Mouse (Mus musculus): Measurements from ENCODE around the gene Msrb1. TPM values are rescaled to one million over a fixed set of nuclear protein-coding genes. Genes with fewer than 3 reads are reported as not detected.
A peak's percentile ranks its signal among the peaks of the same experiment; 100 is the strongest.

The Msrb1 gene
- polyA plus RNA-seq, 1 experiment from 2014 or later = 54.2 TPM

DNA sequence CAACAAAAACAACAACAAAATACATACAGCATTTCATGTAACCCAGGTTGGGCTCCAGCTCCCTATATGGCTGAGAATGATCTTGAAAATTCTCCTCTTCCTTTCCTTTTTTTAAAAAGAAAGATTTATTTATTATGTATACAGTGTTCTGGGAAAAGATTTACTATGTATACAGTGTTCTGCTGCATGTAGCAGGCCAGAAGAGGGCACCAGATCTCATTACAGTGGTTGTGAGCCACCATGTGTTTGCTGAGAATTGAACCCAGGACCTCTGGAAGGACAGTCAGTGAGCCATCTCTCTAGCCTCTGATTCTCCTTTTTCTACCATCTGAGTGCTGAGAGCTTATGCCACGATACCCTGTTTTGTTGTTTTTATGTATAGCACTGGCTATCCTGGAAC is 1.9 kb upstream of the Msrb1 start:
- no peaks in the 10 kb centered on the region for H3K9me3 ChIP-seq (ENCODE audit: control insufficient read depth, low read length)
- peaks cover 7% of the 10 kb centered on the region; the same call in 1 of the 2 replicates for H3K4me1 ChIP-seq (replicated peaks; ENCODE audit: control insufficient read depth, insufficient read depth)
- ATAC-seq (ENCODE audit: low FRiP score, low TSS enrichment) (no peak), DNase-seq (ENCODE audit: low spot score) (no peak)
- WGBS = 76% methylated on average over 1 of the region's 1 CpGs
- H3K27me3 ChIP-seq (ENCODE audit: control insufficient read depth, insufficient read depth, low read length) = no peaks in the 10 kb centered on the region
- no peaks in the 10 kb centered on the region for H3K36me3 ChIP-seq (ENCODE audit: control insufficient read depth, insufficient read depth, low read length)
- no peak overlapping the region for H3K9ac ChIP-seq (ENCODE audit: low read length)
- H3K4me3 ChIP-seq (ENCODE audit: low read depth, low read length) = no peak overlapping the region
- TF ChIP-seq CTCF (IDR thresholded peaks at IDR 0.05; ENCODE audit: low read depth) (0 out of 2 replicates have a peak, but pooled peaks have one; percentile 36), EP300 (optimal IDR thresholded peaks at IDR 0.05) (no peak)
- H3K27ac ChIP-seq (replicated peaks) = no peak overlapping the region
- no peak overlapping the region for H3K4me2 ChIP-seq (replicated peaks; ENCODE audit: low read depth)

GRCm38 (mm10) chr17:24735446-24735845 is 996 bp upstream of the Msrb1 start:
- H3K27me3 ChIP-seq (ENCODE audit: control insufficient read depth, insufficient read depth, low read length) = no peaks in the 10 kb centered on the region
- peak overlapping the region; percentile 87; the same call in 1 of the 2 replicates for H3K27ac ChIP-seq (replicated peaks)
- no peak overlapping the region for H3K9ac ChIP-seq (ENCODE audit: low read length)
- H3K4me3 ChIP-seq (ENCODE audit: low read depth, low read length) = no peak overlapping the region
- no peaks in the 10 kb centered on the region for H3K9me3 ChIP-seq (ENCODE audit: control insufficient read depth, low read length)
- no peak for DNase-seq (ENCODE audit: low spot score)
- TF ChIP-seq CTCF (IDR thresholded peaks at IDR 0.05; ENCODE audit: low read depth) = no peak
- no peak for TF ChIP-seq EP300 (optimal IDR thresholded peaks at IDR 0.05)
- H3K4me1 ChIP-seq (replicated peaks; ENCODE audit: control insufficient read depth, insufficient read depth) = peaks cover 7% of the 10 kb centered on the region; the same call in 1 of the 2 replicates
- no peak for ATAC-seq (ENCODE audit: low FRiP score, low TSS enrichment)
- no peaks in the 10 kb centered on the region for H3K36me3 ChIP-seq (ENCODE audit: control insufficient read depth, insufficient read depth, low read length)
- 83% methylated on average over 7 of the region's 7 CpGs for WGBS
- H3K4me2 ChIP-seq (replicated peaks; ENCODE audit: low read depth) = no peak overlapping the region

DNA sequence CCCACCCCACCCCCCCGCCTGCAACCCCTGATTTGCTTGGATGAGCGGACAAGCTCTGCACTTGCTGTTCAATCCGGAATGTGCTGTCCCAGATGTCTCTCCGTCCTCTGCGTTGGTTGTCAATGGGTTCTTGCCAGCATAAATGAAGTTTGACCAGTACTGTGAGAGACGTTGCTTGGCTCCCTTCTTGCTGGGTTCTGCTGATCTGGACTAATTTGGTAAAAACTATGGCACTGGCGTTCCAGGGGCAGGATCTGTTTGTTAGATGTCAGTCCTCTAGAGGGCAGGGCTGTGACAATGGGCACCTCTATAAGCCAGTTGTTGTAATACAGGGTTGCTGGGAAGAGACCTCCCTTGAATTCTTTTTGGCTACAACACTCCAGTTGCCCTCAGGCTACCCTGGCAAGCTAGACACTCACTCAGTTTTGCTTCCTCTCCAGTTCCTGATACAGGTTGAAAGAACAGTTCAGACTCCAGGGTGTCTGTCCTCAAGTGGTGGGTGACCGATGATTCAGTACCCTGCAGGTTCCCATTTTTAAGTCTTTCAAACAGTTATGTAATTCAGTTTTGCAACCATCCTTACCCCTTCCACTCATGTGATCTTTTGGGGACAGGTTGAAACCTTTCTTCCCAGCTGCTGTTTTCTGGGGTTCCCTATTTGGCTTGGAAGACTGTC is 831 bp downstream of the Msrb1 start:
- H3K27me3 ChIP-seq (ENCODE audit: control insufficient read depth, insufficient read depth, low read length) = no peaks in the 10 kb centered on the region
- H3K9ac ChIP-seq (ENCODE audit: low read length) = peak overlapping the region; percentile 79
- H3K4me1 ChIP-seq (replicated peaks; ENCODE audit: control insufficient read depth, insufficient read depth) = peaks cover 7% of the 10 kb centered on the region; the same call in 1 of the 2 replicates
- peaks cover 11% of the 10 kb centered on the region; the same call in 1 of the 2 replicates for H3K36me3 ChIP-seq (ENCODE audit: control insufficient read depth, insufficient read depth, low read length)
- no peak for DNase-seq (ENCODE audit: low spot score)
- H3K9me3 ChIP-seq (ENCODE audit: control insufficient read depth, low read length) = no peaks in the 10 kb centered on the region
- no peak for ATAC-seq (ENCODE audit: low FRiP score, low TSS enrichment)
- TF ChIP-seq EP300 (optimal IDR thresholded peaks at IDR 0.05) = no peak
- peak; percentile 50 for TF ChIP-seq CTCF (IDR thresholded peaks at IDR 0.05; ENCODE audit: low read depth)
- H3K27ac ChIP-seq (replicated peaks) = peak overlapping the region; percentile 83
- H3K4me3 ChIP-seq (ENCODE audit: low read depth, low read length) = peak overlapping the region; percentile 65
- H3K4me2 ChIP-seq (replicated peaks; ENCODE audit: low read depth) = peak overlapping the region; percentile 87
- WGBS = 16% methylated on average over 8 of the region's 8 CpGs

GRCm38 (mm10) chr17:24738238-24738637 is 1.8 kb downstream of the Msrb1 start:
- 66% methylated on average over 4 of the region's 4 CpGs for WGBS
- DNase-seq (ENCODE audit: low spot score) (peak; percentile 75), ATAC-seq (ENCODE audit: low FRiP score, low TSS enrichment) (no peak; the same call in 1 of the 2 replicates)
- 0 out of 2 replicates have a peak overlapping the region, but pooled peaks have one; percentile 17 for H3K4me2 ChIP-seq (replicated peaks; ENCODE audit: low read depth)
- no peak overlapping the region for H3K9ac ChIP-seq (ENCODE audit: low read length)
- no peak overlapping the region for H3K27ac ChIP-seq (replicated peaks)
- no peak overlapping the region for H3K4me3 ChIP-seq (ENCODE audit: low read depth, low read length)
- peaks cover 7% of the 10 kb centered on the region; the same call in 1 of the 2 replicates for H3K4me1 ChIP-seq (replicated peaks; ENCODE audit: control insufficient read depth, insufficient read depth)
- H3K27me3 ChIP-seq (ENCODE audit: control insufficient read depth, insufficient read depth, low read length) = no peaks in the 10 kb centered on the region
- H3K9me3 ChIP-seq (ENCODE audit: control insufficient read depth, low read length) = no peaks in the 10 kb centered on the region
- H3K36me3 ChIP-seq (ENCODE audit: control insufficient read depth, insufficient read depth, low read length) = peaks cover 11% of the 10 kb centered on the region; the same call in 1 of the 2 replicates
- TF ChIP-seq CTCF (IDR thresholded peaks at IDR 0.05; ENCODE audit: low read depth) (no peak), EP300 (optimal IDR thresholded peaks at IDR 0.05) (no peak)

DNA sequence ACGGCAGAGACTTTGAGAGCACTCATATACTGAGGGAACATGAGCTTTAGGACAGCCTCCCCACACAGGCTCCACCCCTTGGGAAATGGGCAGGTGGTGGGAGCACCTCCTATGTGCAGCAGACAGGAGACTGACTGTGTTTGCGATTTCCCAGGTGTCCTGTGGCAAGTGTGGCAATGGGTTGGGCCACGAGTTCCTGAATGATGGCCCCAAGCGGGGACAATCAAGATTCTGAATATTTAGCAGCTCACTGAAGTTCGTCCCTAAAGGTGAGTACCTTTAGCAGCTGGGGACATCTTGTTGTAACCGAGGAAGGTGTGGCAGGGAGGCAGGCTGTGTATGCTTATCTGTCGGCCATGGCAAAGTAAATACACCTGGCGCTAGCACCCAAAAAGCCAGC is 3.5 kb downstream of the Msrb1 start:
- Histone ChIP-seq H3K27ac (replicated peaks) (no peak overlapping the region), H3K9ac (ENCODE audit: low read length) (no peak overlapping the region), H3K36me3 (ENCODE audit: control insufficient read depth, insufficient read depth, low read length) (peaks cover 11% of the 10 kb centered on the region; the same call in 1 of the 2 replicates), H3K27me3 (ENCODE audit: control insufficient read depth, insufficient read depth, low read length) (no peaks in the 10 kb centered on the region), H3K4me1 (replicated peaks; ENCODE audit: control insufficient read depth, insufficient read depth) (peaks cover 7% of the 10 kb centered on the region; the same call in 1 of the 2 replicates), H3K4me2 (replicated peaks; ENCODE audit: low read depth) (no peak overlapping the region), H3K9me3 (ENCODE audit: control insufficient read depth, low read length) (no peaks in the 10 kb centered on the region), H3K4me3 (ENCODE audit: low read depth, low read length) (no peak overlapping the region)
- no peak for ATAC-seq (ENCODE audit: low FRiP score, low TSS enrichment)
- no peak for DNase-seq (ENCODE audit: low spot score)
- 53% methylated on average over 8 of the region's 8 CpGs for WGBS
- TF ChIP-seq CTCF (IDR thresholded peaks at IDR 0.05; ENCODE audit: low read depth) (no peak), EP300 (optimal IDR thresholded peaks at IDR 0.05) (no peak)

DNA sequence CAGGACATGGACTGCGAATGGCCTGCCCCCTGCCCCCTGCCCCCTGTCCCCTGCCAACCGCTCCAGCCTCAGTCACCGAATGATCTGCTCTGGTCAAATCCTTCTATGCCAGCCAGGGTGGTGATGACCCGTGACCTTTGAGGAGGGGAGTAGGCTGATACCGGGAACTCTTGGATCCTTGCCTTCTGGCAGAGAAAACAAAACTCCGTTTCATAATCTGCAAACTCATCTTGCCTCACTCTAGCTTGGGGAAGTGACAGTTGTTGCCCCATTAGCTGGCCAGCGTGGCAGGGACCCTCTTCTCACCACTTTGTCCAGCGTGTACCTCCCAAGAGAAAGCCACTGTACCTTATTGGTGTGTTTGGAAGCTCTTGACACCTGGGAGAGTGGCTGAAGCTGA is 5.9 kb downstream of the Msrb1 start:
- H3K27me3 ChIP-seq (ENCODE audit: control insufficient read depth, insufficient read depth, low read length) = no peaks in the 10 kb centered on the region
- H3K4me2 ChIP-seq (replicated peaks; ENCODE audit: low read depth) = no peak overlapping the region
- 75% methylated on average over 8 of the region's 8 CpGs for WGBS
- no peaks in the 10 kb centered on the region for H3K9me3 ChIP-seq (ENCODE audit: control insufficient read depth, low read length)
- ATAC-seq (ENCODE audit: low FRiP score, low TSS enrichment) = no peak
- no peak overlapping the region for H3K9ac ChIP-seq (ENCODE audit: low read length)
- H3K36me3 ChIP-seq (ENCODE audit: control insufficient read depth, insufficient read depth, low read length) = peaks cover 11% of the 10 kb centered on the region; the same call in 1 of the 2 replicates
- peaks cover 2% of the 10 kb centered on the region; the same call in 1 of the 2 replicates for H3K4me1 ChIP-seq (replicated peaks; ENCODE audit: control insufficient read depth, insufficient read depth)
- TF ChIP-seq EP300 (optimal IDR thresholded peaks at IDR 0.05) (no peak), CTCF (IDR thresholded peaks at IDR 0.05; ENCODE audit: low read depth) (no peak)
- no peak overlapping the region for H3K4me3 ChIP-seq (ENCODE audit: low read depth, low read length)
- H3K27ac ChIP-seq (replicated peaks) = no peak overlapping the region
- DNase-seq (ENCODE audit: low spot score) = no peak
